Mouse (Mus musculus) forebrain, embryonic 16.5 days (tissue): Measurements from ENCODE around the gene Sult1d1. TPM values are rescaled to one million over a fixed set of nuclear protein-coding genes. Genes with fewer than 3 reads are reported as not detected.

Source experiments
- ATAC-seq: fragments of 200-750 bp; cut with Nextera tagmentation; 2 replicates; pipeline ENCODE4 v1.8.0; 2017; ENCODE audit warnings: mild to moderate bottlenecking, moderate library complexity
- H3K27ac ChIP-seq: fragments of 300-500 bp; sonication (generic); 2 replicates; pipeline ENCODE4 v1.5.1; 2014; ENCODE audit warnings: low read length, control low read depth
- H3K27me3 ChIP-seq: fragments of 300-500 bp; sonication (generic); replicated peaks from 2 replicates; pipeline ENCODE4 v1.6.1; 2014; ENCODE audit warnings: low read length; ENCODE audit not compliant: control insufficient read depth, insufficient read depth
- H3K36me3 ChIP-seq: fragments of 300-500 bp; sonication (generic); 2 replicates; pipeline ENCODE4 v1.6.1; 2014; ENCODE audit not compliant: control insufficient read depth, insufficient read depth
- H3K4me1 ChIP-seq: fragments of 300-500 bp; sonication (generic); replicated peaks from 2 replicates; pipeline ENCODE4 v1.6.1; 2014; ENCODE audit warnings: low read length; ENCODE audit not compliant: control insufficient read depth, insufficient read depth
- H3K4me2 ChIP-seq: fragments of 300-500 bp; sonication (generic); 2 replicates; pipeline ENCODE4 v1.6.1; 2014; ENCODE audit warnings: mild to moderate bottlenecking, low read length, control low read depth
- H3K4me3 ChIP-seq: fragments of 300-500 bp; sonication (generic); replicated peaks from 2 replicates; pipeline ENCODE4 v1.5.1; 2014; ENCODE audit warnings: mild to moderate bottlenecking, low read length, control low read depth
- H3K9ac ChIP-seq: fragments of 300-500 bp; sonication (generic); replicated peaks from 2 replicates; pipeline ENCODE4 v1.6.1; 2014; ENCODE audit warnings: low read depth, low read length, control low read depth
- H3K9me3 ChIP-seq: fragments of 300-500 bp; sonication (generic); 2 replicates; pipeline ENCODE4 v1.6.1; 2016; ENCODE audit warnings: low read length; ENCODE audit not compliant: control insufficient read depth
- WGBS: fragments of 180-500 bp; shearing (Covaris S2); extraction: QIAGEN DNeasy Blood & Tissue Kit; methylation state at CpG from one replicate; pipeline ENCODE4 v1.1.7; 2014; 5-methylcytosine and 5-hydroxymethylcytosine counted together
- microRNA-seq: library from miRNA; unstranded; fragments of <30 nt; microRNA quantifications from one replicate; pipeline ENCODE4, GENCODE M21; 2017
- polyA plus RNA-seq: library from polyadenylated mRNA; unstranded; fragments of >200 nt; fragmentation: Nextera tagmentation; extraction: Ambion mirVana; gene quantifications from 2 replicates; pipeline ENCODE4 v1.2.1, GENCODE M21; 2015

The Sult1d1 gene
- polyA plus RNA-seq, 1 experiment from 2014 or later = not detected

DNA sequence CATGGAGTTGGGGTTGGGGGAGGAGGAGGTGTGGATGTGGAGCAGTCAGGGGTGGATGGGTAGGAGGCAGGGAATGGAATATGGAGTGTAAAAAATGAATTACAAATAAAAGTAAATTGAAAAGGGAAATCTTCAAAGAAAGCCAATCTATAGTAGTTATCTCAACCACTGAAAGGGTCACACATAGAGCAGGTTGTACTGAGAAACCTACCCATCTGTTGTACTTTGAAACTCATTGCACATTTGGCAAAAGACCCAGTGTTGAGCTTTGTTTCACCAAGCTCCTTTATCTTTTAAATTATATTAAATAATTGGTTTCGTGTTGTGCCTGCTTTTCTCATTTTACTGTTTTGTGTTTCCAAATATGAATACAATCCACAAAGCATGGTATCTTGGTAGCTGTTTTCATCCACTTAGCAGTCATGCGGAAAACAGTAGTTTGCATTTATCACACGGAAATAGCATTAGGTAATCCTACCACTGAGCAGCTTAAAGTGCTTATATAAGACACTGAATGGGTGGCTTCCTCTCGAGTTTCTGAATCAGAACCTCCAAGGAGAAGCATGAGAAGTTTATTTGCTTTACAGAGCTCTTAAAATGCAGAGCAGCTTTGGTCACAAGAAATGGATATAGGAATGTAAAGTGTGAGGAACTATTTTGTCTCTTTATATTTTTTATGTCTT lies 62.9 kb downstream of the Sult1d1 start:
- no peaks in the 10 kb centered on the region for H3K27me3 ChIP-seq
- no peak overlapping the region for H3K4me2 ChIP-seq
- no peak overlapping the region for H3K27ac ChIP-seq
- WGBS = 36% methylated on average over 4 of the region's 4 CpGs
- H3K4me3 ChIP-seq = no peak overlapping the region
- H3K9me3 ChIP-seq = no peaks in the 10 kb centered on the region
- no peaks in the 10 kb centered on the region for H3K4me1 ChIP-seq
- H3K36me3 ChIP-seq = no peaks in the 10 kb centered on the region
- no peak for ATAC-seq
- no peak overlapping the region for H3K9ac ChIP-seq

Small RNAs within 50 kb of the gene (microRNA-seq; reads per million reads assigned to microRNA genes)
- not detected for gene Mir3969

Other genes starting within 250 kb of the Sult1d1 start
- gene Ugt2a3, start 231.8 kb downstream of the Sult1d1 start, polyA plus RNA-seq = not detected in 2 replicates
- not detected in 2 replicates for gene Ugt2b38, start 144.8 kb downstream of the Sult1d1 start, polyA plus RNA-seq
- gene Ugt2a2, start 86.8 kb downstream of the Sult1d1 start, polyA plus RNA-seq = 0.30 and 0.52 TPM in 2 replicates
- gene Gm43638, start 82.2 kb downstream of the Sult1d1 start, polyA plus RNA-seq = not detected in 2 replicates
- 0.80 TPM in 1 of 2 replicates, not detected in the other for gene Ugt2a1, start 78.2 kb downstream of the Sult1d1 start, polyA plus RNA-seq
- gene Sult1b1, start 30.8 kb downstream of the Sult1d1 start, polyA plus RNA-seq = not detected in 2 replicates
- gene Sult1e1, start 22.6 kb upstream of the Sult1d1 start, polyA plus RNA-seq = not detected in 2 replicates
- not detected in 2 replicates for gene Csn1s1, start 97.2 kb upstream of the Sult1d1 start, polyA plus RNA-seq
- gene Csn2, start 130.6 kb upstream of the Sult1d1 start, polyA plus RNA-seq = not detected in 2 replicates
- not detected in 2 replicates for gene Csn1s2a, start 205.5 kb upstream of the Sult1d1 start, polyA plus RNA-seq
- not detected in 2 replicates for gene Csn1s2b, start 239.1 kb upstream of the Sult1d1 start, polyA plus RNA-seq